Mouse (Mus musculus) cerebellum, adult 2 months (tissue): Measurements from ENCODE around the gene Med29.
A peak's percentile ranks its signal among the peaks of the same experiment; 100 is the strongest.

Experiments used
- CTCF ChIP-seq: fragments of 200-500 bp; IDR thresholded peaks from 2 replicates; pipeline ENCODE4 v1.5.1; 2011; ENCODE audit warnings: low read depth, mild to moderate bottlenecking, control low read depth, low read length, moderate library complexity, borderline replicate concordance; ENCODE audit not compliant: insufficient read depth
- POLR2A ChIP-seq: fragments of 200-500 bp; IDR thresholded peaks from 2 replicates; pipeline ENCODE4 v1.6.1; 2011; ENCODE audit warnings: low read length, control low read depth, borderline replicate concordance; ENCODE audit not compliant: insufficient read depth

DNA sequence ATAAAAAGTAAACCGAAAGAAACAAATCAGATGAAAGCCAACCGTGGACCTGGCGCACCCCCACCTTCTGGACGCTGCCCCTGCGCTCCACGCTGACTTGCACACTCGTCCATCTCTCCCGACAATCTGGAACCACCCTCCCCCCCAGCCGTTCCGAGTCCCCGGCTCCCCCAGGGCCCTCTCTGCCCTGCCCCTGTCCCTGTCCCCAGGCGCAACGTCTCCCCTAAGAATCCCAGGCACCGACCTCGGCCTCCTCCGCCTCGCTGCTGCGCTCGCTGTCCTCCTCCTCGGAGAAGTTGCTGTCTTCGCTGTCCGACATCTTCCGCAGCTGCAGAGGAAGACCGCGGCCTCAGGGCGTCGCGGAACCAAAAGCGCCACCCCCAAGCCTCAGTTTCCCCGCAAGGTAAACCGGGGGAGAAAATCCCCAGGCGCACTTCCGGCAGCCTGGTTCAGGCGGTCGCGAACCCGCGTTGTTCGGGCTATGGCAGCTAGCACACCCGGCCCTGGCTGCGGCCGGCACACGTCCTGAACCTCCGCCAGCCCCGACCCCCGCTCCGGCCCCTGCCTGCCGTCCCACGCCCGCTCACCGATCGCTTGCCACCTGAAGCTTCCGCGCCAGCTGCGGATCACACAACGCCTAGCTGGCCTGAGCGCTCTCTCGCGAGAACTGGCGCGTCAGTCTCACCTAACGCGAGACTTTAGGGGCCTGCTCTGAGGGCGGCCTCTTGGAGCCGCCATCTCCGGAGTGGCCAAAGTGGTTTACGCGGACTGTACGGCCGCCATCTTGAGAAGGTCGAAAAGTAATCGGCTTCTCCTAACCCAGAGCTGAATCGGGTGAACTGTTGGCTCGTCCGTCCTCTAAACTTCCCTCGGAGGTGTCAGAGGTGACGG, 54.2 kb downstream of the Med29 start, which contains the start of gene Supt5:
- peak; percentile 94 for TF ChIP-seq POLR2A
- TF ChIP-seq CTCF = no peak
